Mouse (Mus musculus): ENCODE measurements around the gene Atraid.

DNA sequence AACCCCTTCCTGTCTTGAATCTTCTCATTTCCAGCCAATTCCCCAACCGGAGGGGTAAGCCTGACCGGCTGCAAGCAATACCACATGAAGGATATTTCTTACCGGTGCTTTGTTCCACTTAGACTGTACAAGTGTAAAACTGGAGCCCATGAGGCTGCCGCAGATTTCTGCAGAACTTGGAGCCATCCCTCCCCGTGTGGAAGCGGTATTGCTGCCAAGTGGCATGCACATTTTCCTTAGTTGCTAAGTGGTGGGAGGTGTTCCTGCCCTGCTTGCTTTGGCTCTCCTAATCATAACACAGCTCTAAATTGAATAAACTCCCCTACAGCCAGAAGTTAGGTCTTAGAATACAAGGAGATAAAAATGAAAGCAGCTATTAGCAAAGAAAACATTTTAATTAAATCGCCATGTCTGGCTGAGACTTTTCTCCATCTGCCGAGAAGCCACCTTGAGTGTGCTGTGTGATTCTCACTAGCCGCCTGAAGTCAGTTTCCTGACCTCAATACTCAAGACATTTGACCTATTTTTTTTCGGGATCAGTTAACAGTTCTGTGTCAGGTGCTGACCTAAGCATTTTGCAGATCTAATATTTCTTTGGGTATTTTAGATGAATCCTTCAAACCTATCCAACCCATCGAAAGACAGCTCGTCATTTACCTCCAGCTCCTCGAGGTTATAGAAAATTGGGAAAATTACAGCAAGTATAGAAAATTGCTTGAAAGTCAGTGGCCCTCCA lies 32.1 kb downstream of the Atraid start:
- no peak for TF ChIP-seq CTCF (IDR thresholded peaks at IDR 0.05; ENCODE audit: low read depth)
- TF ChIP-seq EP300 (IDR thresholded peaks at IDR 0.05; ENCODE audit: low read depth): no peak

Data from heart, postnatal 0 days (tissue).